Mouse (Mus musculus): ENCODE results near the gene Lmln. TPM values are rescaled to one million over a fixed set of nuclear protein-coding genes. Genes with fewer than 3 reads are reported as not detected.
"Not testable (repeated sequence)": the region's sequence is repeated elsewhere in the genome, so short reads cannot be mapped to it uniquely, and the experiment has no call there.

Lmln gene
- total RNA-seq, 2 experiments from 2014 or later, result 8.8 to 10.4 TPM

GRCm38 (mm10) chr16:33056786-33057185 lies 5.5 kb upstream of the Lmln start:
- no peak for DNase-seq (ENCODE audit: low spot score in 2 of 2)

GRCm38 (mm10) chr16:33058033-33058432 lies 4.3 kb upstream of the Lmln start:
- no peak for DNase-seq (ENCODE audit: low spot score in 2 of 2)

DNA sequence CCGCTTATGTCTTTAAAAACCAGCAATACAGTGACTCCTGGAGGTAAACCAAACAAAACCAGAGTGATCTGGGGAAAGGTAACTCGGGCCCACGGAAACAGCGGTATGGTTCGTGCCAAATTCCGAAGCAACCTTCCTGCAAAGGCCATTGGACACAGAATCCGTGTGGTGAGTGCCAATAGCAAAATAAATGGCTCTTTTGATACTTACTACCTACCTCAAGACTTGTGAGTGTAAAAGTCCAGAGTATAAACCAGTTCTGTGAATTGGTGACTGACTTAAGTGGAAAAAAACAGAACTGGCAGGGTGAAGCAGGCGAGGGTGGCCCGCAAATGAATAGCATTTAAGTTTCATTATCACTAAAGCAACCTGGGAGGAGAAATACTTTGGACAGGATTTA lies 3.7 kb upstream of the Lmln start:
- DNase-seq (ENCODE audit: low spot score in 2 of 2), result not testable (repeated sequence)

GRCm38 (mm10) chr16:33059471-33059870 lies 2.9 kb upstream of the Lmln start:
- no peak for DNase-seq (ENCODE audit: low spot score in 2 of 2)

- DNase-seq (ENCODE audit: low spot score in 2 of 2), result no peak
These were observed 1.4 kb upstream of the Lmln start for GRCm38 (mm10) chr16:33060926-33061325.

DNA sequence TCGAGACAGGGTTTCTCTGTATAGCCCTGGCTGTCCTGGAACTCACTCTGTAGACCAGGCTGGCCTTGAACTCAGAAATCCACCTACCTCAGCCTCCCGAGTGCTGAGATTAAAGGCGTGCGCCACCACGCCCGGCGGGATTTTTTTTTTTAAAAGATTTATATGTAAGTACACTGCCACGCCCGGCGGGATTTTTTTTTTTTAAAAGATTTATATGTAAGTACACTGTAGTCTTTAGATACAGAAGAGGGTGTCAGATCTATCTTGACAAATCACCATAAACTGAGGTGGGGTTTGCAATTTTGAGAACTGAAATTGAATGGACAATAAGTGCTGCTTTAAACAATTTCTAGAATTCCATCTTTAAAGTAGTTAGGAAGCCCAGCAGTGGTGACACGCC lies 921 bp upstream of the Lmln start:
- DNase-seq (ENCODE audit: low spot score in 2 of 2), result no peak

GRCm38 (mm10) chr16:33062682-33063131 lies 386 bp downstream of the Lmln start:
- peak; percentile 60 to 64 for DNase-seq (ENCODE audit: low spot score in 2 of 2)

DNA sequence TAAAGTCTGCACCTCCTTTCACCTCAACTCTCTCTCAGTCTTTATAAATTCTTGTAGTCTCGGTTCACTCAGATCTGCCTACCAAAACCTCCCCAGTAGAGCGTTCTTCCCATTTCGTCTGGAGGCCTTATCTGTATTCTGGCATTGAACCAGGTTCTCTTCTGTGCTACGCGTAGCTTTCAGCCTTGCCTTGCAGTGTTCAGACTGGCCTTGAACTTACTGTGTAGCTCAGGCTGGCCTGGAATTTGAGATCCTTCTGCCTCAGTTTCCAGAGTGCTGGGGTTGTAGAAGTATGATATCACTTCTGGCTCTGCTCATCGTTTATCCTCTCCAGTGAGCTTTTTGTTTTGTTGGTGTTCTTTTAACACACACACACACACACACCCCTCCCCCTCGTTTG lies 946 bp downstream of the Lmln start:
- DNase-seq (ENCODE audit: low spot score in 2 of 2), result no peak

DNA sequence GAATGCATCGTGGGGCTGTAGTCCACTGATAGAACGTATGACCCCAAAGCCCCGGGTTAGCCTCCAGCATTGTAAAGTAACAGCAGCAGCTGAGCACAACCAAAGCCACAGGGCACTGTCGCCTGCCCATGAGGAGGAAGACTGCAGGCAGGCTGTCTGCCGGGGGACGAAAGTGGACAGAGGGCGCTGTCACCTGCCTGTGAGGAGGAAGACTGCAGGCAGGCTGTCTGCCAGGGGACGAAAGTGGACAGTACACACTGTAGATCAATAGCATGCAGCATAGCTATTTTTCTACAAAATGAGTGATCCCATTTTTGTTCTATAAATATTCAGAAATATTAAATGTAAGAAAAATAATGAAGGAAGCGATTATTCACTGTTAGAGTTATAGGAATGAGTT lies 2.3 kb downstream of the Lmln start:
- no peak for DNase-seq (ENCODE audit: low spot score in 2 of 2)

- DNase-seq (ENCODE audit: low spot score in 2 of 2), result no peak
These were observed 8.6 kb downstream of the Lmln start for GRCm38 (mm10) chr16:33070928-33071327.

GRCm38 (mm10) chr16:33072871-33073557 lies 10.7 kb downstream of the Lmln start:
- no peak for DNase-seq (ENCODE audit: low spot score in 2 of 2)

- no peak for DNase-seq (ENCODE audit: low spot score in 2 of 2)
These were observed 12.6 kb downstream of the Lmln start for GRCm38 (mm10) chr16:33074967-33075366.

GRCm38 (mm10) chr16:33076078-33076477 lies 13.8 kb downstream of the Lmln start:
- DNase-seq (ENCODE audit: low spot score in 2 of 2), result no peak

- no peak for DNase-seq (ENCODE audit: low spot score in 2 of 2)
These were observed 14.8 kb downstream of the Lmln start for GRCm38 (mm10) chr16:33077069-33077627.

- DNase-seq (ENCODE audit: low spot score in 2 of 2), result no peak
These were observed 17.7 kb downstream of the Lmln start for GRCm38 (mm10) chr16:33080063-33080462.

- no peak for DNase-seq (ENCODE audit: low spot score in 2 of 2)
These were observed 20.6 kb downstream of the Lmln start for GRCm38 (mm10) chr16:33082951-33083350.

DNA sequence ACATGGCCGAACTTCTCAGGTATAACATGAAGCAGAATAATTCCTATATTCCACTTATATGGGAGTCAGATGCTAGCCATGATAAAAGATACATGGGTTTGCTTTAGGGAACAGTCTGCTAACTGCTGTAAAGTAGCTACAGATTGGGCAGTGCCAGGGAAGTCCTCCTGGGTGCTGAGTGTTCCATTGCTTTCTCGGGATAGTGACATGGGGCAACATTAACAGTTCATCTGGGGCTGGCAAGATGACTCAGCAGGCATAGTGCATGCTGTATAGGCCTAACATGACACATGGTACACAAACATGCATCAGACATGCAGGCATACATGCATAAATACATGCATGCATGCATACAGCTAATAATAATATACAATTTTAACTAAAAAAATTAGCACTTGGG lies 21.7 kb downstream of the Lmln start:
- no peak for DNase-seq (ENCODE audit: low spot score in 2 of 2)

- no peak for DNase-seq (ENCODE audit: low spot score in 2 of 2)
These were observed 23.3 kb downstream of the Lmln start for GRCm38 (mm10) chr16:33085666-33086065.

DNA sequence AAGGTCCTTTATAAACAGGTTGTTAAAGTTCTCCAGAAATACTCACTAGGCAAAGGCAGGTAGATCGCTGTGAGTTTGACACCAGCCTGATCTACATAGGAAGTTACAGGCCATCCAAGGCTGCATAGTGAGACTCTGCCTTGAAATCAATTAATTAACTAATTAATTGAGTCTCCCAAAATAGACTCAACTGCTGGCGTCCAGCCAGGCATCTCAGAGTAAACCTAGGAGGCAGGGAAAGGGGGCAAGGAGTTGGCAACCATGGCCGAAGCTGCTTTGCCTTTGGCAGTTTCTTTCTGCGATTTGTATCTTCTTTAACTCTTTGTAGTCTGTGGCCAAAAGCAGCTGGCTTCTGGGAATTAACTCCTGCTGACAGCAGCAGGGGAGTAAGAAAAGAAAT lies 51.4 kb downstream of the Lmln start:
- DNase-seq (ENCODE audit: low spot score in 2 of 2), result no peak

GRCm38 (mm10) chr16:33123373-33123772 lies 61.1 kb downstream of the Lmln start:
- no peak for DNase-seq (ENCODE audit: low spot score in 2 of 2)

DNA sequence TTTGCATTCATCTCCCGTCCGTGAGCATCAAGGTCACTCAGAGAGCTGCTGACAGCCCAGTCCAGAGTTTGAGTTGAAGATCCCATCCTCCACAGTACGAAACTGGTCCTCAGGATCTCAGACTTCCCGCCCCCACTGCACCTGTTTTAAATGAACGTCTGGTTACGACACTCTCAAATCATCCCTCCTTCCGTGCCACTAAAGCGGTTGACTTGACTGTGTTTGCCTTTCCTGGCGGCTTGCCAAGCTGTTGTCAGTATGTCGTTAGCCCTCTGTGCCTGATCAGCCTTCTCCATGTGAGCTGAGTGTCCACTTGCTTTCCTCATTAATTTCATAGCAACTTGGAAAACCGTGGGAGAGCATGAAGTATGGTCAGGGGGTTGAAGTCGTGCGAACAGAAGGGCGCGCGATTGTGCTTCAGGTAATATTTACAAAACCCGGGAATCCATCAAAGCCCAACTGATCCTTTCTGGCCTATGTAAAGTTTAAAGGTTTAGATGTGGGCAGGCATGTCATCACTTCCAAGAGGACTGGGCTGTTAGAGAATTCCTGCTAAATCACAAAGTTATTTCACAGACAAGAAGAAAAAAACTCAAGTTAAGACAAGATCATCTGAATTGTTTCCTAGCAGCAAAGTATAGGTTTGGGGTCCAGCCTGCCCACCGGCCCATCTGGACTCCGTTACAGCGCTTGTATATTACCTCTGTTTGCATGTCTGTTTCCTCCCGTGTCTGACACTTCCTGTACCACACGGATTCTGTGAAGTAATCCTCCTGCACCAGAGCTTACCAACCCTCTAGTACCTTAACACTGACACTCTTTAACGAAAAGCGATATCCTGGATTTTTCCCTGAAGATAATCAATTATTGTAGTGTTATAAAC lies 61.9 kb downstream of the Lmln start:
- peak in 1 of 2 experiments; percentile 13 for DNase-seq (ENCODE audit: low spot score in 2 of 2)

DNA sequence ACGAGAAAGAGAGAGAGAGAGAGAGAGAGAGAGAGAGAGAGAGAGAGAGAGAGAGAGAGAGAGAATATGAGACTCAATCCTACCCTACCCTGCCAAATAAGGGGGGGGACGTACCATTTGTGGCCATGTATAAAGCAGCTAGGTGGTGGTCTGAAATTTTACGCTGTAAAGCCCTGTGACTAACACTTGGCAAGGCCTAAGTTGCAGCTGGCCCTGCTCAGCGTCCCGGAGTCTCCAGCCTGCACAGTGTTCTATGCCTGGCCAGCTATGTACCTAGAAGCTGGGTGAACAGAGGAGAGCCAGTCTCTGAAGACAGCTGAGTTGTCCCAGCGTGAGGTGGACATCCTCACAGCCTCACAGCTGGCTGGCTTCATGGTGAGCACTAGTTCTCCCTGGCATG lies 64.7 kb downstream of the Lmln start:
- DNase-seq (ENCODE audit: low spot score in 2 of 2), result no peak
